Mouse (Mus musculus): Measurements from ENCODE around the gene Creb3l1.

The Creb3l1 gene

DNA sequence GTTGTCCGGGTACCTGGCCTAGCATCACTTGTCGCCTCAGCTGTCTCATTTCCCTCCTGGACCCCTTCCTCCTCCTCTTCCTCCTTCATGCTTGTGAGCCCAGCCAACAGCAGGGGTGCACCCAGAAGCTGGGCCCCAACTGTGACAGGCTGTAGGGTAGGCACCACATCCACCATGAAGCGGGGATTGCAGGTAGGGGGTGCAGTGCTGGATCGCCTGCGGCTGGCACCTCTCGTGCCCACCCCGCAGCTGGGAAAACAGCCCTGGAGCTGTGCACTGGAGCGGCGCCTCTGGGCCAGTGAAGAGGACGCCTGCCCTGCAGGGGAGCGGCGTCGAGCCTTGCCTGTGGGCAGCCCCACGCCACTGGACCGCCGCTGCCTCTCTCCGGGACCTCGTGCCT, 78.8 kb downstream of the Creb3l1 start, which contains the start of gene Gm9821:
Gene Gm9821, plus strand, starts transcription at position 221 of the 400 bp plus-strand sequence.
- DNase-seq (ENCODE audit: low read depth, low spot score): no peak

GRCm38 (mm10) chr2:91944170-91944950, 79.9 kb downstream of the Creb3l1 start:
- DNase-seq (ENCODE audit: low read depth, low spot score): peak; percentile 92

GRCm38 (mm10) chr2:91942356-91942755, 81.9 kb downstream of the Creb3l1 start:
- DNase-seq (ENCODE audit: low read depth, low spot score): no peak

- DNase-seq (ENCODE audit: low read depth, low spot score): peak; percentile 77
Measured at GRCm38 (mm10) chr2:91939303-91939935, 84.9 kb downstream of the Creb3l1 start.

DNA sequence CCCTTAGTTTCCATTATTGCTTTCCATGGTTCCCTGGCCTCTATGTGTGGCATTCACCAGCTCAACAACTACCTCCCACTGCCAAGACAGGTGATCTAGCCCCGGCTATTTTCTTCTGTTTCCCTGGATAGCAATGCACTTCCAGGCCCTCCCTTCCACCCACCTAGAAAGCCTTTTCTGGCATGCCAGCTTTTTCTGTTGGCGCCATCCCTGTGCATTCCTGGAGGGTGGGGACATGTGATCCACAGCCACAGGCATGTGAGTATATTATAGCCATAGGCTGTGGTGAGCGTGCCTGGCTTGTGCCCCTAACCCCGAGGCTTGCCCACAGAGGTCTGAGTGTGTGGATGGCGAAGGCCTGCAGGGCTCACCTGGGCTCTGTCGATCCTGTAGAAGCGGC, 88.1 kb downstream of the Creb3l1 start:
- peak; percentile 87 for DNase-seq (ENCODE audit: low read depth, low spot score)

DNA sequence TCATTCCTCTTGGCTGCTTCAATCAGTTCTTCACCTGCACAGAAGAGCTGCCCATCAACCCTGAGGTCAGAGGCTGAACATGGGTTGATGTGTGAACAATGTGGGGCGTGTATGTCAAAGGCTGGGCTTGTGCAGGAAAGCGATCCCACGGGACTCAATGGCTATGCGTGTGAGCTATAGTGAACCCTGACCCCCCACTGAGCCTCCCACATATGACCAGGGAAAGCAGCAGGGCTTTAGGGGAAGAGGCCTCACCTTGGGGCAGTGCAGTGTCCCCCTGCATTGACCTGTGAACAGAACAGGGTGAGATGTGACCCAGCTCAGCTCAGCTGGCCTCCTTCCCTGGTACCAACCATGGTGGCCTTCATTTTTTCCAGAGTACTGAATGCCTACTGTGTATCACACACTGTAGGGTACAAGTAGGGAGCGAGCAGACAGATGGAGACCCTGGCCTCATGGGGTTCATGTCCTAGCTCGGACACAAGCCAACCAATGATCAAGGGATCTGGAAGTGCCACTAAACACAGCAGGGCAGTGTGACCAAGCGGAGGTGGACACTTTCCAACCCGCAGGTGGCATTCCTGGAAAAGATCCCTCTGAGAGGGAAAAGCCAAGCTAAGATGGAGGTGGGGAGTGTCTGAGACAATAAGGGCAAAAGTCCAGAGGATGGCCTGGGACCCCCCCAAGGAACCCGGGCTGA, 89.3 kb downstream of the Creb3l1 start:
- DNase-seq (ENCODE audit: low read depth, low spot score): peak; percentile 4

- no peak for DNase-seq (ENCODE audit: low read depth, low spot score)
Measured at GRCm38 (mm10) chr2:91934016-91934415, 90.3 kb downstream of the Creb3l1 start.

DNA sequence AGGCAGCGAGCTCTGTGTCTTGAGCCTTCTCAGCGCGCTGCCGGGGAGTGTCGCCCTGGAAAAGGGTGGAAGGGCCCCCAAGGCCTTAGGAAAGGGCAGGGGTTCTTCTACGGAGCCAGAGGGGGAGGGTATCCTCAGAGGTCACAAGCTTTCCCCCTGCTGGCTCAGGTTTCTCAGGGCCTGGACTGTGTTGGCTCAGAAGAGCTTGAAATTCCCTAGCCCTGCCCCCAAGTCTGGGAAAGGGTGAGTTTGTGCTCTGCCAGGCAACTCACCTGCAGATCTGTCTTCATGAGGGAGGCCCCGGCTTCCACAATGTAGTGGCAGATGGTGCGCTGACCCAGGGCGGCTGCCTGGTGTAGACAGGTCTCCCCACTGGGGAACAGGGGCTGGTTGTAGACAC, 90.8 kb downstream of the Creb3l1 start:
- peak; percentile 91 for DNase-seq (ENCODE audit: low read depth, low spot score)

GRCm38 (mm10) chr2:91932737-91933350, 91.5 kb downstream of the Creb3l1 start:
- peak; percentile 83 for DNase-seq (ENCODE audit: low read depth, low spot score)
